Mouse (Mus musculus): Measurements from ENCODE around the gene Gtdc1. TPM values are rescaled to one million over a fixed set of nuclear protein-coding genes. Genes with fewer than 3 reads are reported as not detected.

The Gtdc1 gene
- polyA plus RNA-seq, 1 experiment = 15.5 TPM

DNA sequence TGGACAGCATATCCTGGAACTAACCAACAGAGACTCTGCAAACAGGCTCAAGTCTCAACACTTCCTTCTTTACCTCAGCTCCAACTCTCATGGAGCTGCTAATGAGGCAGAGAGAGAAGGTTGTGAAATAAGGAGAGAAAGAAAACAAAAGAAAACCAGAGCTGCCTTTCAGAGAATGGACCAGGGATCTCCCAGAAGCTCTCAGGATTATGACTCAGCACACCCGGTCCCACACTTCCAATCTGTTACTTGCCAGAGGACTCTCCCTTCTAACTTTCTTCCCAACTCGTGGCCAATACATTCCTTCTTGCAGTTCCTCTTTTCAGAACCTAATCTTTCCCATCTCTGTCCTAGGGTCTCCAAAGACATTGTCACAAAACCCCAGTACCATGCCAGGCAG lies 288.1 kb downstream of the Gtdc1 start:
- Histone ChIP-seq H3K36me3 (ENCODE audit: control insufficient read depth, insufficient read depth, low read length) (no peaks in the 10 kb centered on the region), H3K27me3 (ENCODE audit: control insufficient read depth, insufficient read depth, low read length) (no peaks in the 10 kb centered on the region), H3K4me1 (ENCODE audit: control insufficient read depth, insufficient read depth, low read length) (no peaks in the 10 kb centered on the region), H3K27ac (ENCODE audit: control insufficient read depth, insufficient read depth, low read depth, low read length) (no peak overlapping the region), H3K4me3 (ENCODE audit: control insufficient read depth, low read depth, low read length) (no peak overlapping the region)
- TF ChIP-seq POLR2A (IDR thresholded peaks at IDR 0.05; ENCODE audit: control insufficient read depth, low read depth, low read length) = no peak

DNA sequence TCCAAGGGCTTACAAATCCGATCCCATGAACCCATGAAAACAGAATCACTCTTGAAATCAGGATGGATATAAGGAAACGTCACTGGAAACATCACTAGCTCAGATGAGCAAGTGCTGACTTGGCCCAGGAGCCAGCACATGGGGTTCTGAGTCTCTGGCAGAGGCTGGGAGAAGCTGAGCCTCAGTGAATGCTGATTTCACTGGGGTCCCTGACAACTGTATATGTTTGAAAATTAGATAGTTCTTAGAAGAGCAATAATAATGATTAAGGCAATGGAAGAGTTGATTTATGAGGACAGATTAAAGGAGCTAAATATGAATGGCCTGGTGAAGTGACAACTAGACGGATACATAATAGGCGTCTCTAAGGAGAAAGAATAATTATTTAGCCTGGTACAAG lies 289.3 kb downstream of the Gtdc1 start:
- H3K36me3 ChIP-seq (ENCODE audit: control insufficient read depth, insufficient read depth, low read length) = no peaks in the 10 kb centered on the region

DNA sequence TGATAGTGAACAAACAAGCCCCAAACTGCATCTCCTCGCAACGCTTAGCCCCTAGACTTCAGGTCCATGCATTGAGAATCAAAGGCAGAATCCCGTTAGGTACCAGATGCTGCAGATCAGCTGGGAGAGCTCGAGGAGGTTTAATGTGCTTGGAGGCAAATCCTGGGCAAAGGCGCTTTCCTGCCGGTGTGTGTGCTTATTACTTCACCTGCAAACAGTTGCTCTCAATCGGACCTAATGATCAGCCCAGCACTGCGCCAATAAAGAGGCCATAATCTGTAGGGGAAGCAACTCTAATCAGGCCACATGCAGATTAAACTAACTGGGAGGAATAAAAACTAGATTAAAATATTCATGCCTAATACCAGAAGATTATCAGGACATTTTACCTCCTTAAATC lies 293.5 kb downstream of the Gtdc1 start:
- no peak for TF ChIP-seq CTCF (IDR thresholded peaks at IDR 0.05; ENCODE audit: control insufficient read depth, insufficient read depth, insufficient replicate concordance, low read depth, low read length)
- Histone ChIP-seq H3K4me3 (ENCODE audit: control insufficient read depth, low read depth, low read length) (no peak overlapping the region), H3K36me3 (ENCODE audit: control insufficient read depth, insufficient read depth, low read length) (no peaks in the 10 kb centered on the region), H3K4me1 (ENCODE audit: control insufficient read depth, insufficient read depth, low read length) (no peaks in the 10 kb centered on the region), H3K27me3 (ENCODE audit: control insufficient read depth, insufficient read depth, low read length) (no peaks in the 10 kb centered on the region), H3K27ac (ENCODE audit: control insufficient read depth, insufficient read depth, low read depth, low read length) (no peak overlapping the region)

More for the DNA sequence above, 289.3 kb downstream of the Gtdc1 start:
- no peak overlapping the region for H3K4me3 ChIP-seq (ENCODE audit: control insufficient read depth, low read depth, low read length)
- TF ChIP-seq POLR2A (IDR thresholded peaks at IDR 0.05; ENCODE audit: control insufficient read depth, low read depth, low read length) (no peak), CTCF (IDR thresholded peaks at IDR 0.05; ENCODE audit: control insufficient read depth, insufficient read depth, insufficient replicate concordance, low read depth, low read length) (no peak)
- no peaks in the 10 kb centered on the region for H3K27me3 ChIP-seq (ENCODE audit: control insufficient read depth, insufficient read depth, low read length)
- H3K27ac ChIP-seq (ENCODE audit: control insufficient read depth, insufficient read depth, low read depth, low read length) = no peak overlapping the region
- no peaks in the 10 kb centered on the region for H3K4me1 ChIP-seq (ENCODE audit: control insufficient read depth, insufficient read depth, low read length)

DNA sequence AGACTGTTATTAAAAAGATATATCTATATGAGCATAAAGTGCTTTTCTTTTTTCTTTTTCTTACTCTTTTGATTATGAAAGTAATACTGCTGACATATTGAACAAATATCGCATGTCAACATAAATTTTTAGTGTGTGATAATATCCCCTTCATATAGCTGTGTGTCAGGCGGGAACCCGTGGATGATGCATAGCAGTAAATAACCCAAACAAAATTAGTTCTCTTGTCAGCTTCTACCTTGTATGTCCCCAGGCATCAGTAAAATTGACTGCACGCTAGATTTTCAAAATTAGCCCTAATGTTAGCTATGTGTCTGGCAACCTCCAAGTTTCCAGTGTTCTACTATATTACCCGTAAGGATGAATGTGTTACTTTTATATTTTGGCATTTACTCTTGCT lies 294.4 kb downstream of the Gtdc1 start:
- no peaks in the 10 kb centered on the region for H3K4me1 ChIP-seq (ENCODE audit: control insufficient read depth, insufficient read depth, low read length)
- H3K27me3 ChIP-seq (ENCODE audit: control insufficient read depth, insufficient read depth, low read length) = no peaks in the 10 kb centered on the region
- H3K4me3 ChIP-seq (ENCODE audit: control insufficient read depth, low read depth, low read length) = no peak overlapping the region
- TF ChIP-seq CTCF (IDR thresholded peaks at IDR 0.05; ENCODE audit: control insufficient read depth, insufficient read depth, insufficient replicate concordance, low read depth, low read length) (no peak), POLR2A (IDR thresholded peaks at IDR 0.05; ENCODE audit: control insufficient read depth, low read depth, low read length) (no peak)
- no peak overlapping the region for H3K27ac ChIP-seq (ENCODE audit: control insufficient read depth, insufficient read depth, low read depth, low read length)
- no peaks in the 10 kb centered on the region for H3K36me3 ChIP-seq (ENCODE audit: control insufficient read depth, insufficient read depth, low read length)

DNA sequence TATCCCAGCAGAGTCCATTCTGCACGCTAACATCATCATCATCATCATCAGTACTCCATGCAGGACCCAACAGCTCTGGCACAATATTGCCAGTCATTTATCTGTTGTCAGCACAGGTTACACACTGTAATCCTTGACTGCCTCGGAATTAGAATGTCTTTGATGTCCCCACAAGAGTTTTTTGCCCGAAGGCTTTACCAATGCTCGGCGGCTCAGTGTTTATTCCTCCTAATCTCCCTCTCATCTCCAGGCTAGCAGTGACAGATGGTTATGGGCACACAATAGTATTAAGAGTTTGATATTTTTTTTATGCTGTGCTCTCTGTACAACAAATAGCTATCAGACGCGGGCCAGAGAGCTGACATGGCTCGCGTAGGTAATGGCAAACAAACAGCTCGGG lies 294.9 kb downstream of the Gtdc1 start:
- no peak overlapping the region for H3K27ac ChIP-seq (ENCODE audit: control insufficient read depth, insufficient read depth, low read depth, low read length)
- H3K27me3 ChIP-seq (ENCODE audit: control insufficient read depth, insufficient read depth, low read length) = no peaks in the 10 kb centered on the region
- no peak for TF ChIP-seq CTCF (IDR thresholded peaks at IDR 0.05; ENCODE audit: control insufficient read depth, insufficient read depth, insufficient replicate concordance, low read depth, low read length)
- H3K4me1 ChIP-seq (ENCODE audit: control insufficient read depth, insufficient read depth, low read length) = no peaks in the 10 kb centered on the region
- H3K36me3 ChIP-seq (ENCODE audit: control insufficient read depth, insufficient read depth, low read length) = no peaks in the 10 kb centered on the region
- no peak overlapping the region for H3K4me3 ChIP-seq (ENCODE audit: control insufficient read depth, low read depth, low read length)

DNA sequence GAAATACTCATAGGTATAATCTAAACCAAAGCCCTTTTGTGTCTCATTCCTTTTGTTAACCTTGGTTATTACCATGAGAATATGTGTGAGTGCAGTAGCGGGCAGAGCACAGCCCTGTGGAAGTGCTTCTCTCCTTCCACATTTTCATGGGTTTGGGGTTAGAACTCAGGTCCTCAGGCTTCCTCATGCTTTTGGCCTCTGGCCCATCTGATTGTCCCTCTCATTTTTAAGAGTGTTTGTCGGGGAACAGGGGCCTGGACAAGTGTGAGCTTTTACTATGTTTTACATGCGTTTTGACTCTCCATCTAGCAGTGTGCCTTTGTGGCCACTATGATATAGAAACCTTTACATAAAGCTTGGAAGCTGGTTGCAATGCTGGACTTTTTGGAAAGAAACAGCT lies 296.4 kb downstream of the Gtdc1 start:
- Histone ChIP-seq H3K4me3 (ENCODE audit: control insufficient read depth, low read depth, low read length) (no peak overlapping the region), H3K27me3 (ENCODE audit: control insufficient read depth, insufficient read depth, low read length) (no peaks in the 10 kb centered on the region), H3K27ac (ENCODE audit: control insufficient read depth, insufficient read depth, low read depth, low read length) (no peak overlapping the region), H3K4me1 (ENCODE audit: control insufficient read depth, insufficient read depth, low read length) (no peaks in the 10 kb centered on the region), H3K36me3 (ENCODE audit: control insufficient read depth, insufficient read depth, low read length) (no peaks in the 10 kb centered on the region)
- TF ChIP-seq CTCF (IDR thresholded peaks at IDR 0.05; ENCODE audit: control insufficient read depth, insufficient read depth, insufficient replicate concordance, low read depth, low read length) (no peak), POLR2A (IDR thresholded peaks at IDR 0.05; ENCODE audit: control insufficient read depth, low read depth, low read length) (no peak)

DNA sequence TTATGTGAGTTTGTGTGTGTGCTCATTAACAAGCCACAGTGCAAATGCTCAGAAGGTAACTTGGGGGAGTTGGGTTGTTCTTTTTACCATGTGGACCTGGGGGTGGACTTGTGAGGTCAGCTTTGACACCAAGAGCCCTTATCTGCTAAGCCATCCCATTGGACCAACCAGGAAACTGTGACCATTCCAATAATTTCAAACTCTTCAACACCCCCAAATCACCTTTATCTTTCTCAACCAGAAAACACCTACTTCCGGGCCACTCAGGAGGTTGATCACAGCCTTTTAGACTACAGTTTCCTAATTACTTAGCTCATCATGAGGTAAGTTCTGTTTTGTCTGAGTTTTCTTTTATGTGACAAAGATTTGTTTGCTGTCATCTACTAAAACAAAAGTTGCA lies 298.7 kb downstream of the Gtdc1 start:
- Histone ChIP-seq H3K27me3 (ENCODE audit: control insufficient read depth, insufficient read depth, low read length) (no peaks in the 10 kb centered on the region), H3K4me1 (ENCODE audit: control insufficient read depth, insufficient read depth, low read length) (no peaks in the 10 kb centered on the region), H3K4me3 (ENCODE audit: control insufficient read depth, low read depth, low read length) (no peak overlapping the region), H3K36me3 (ENCODE audit: control insufficient read depth, insufficient read depth, low read length) (no peaks in the 10 kb centered on the region), H3K27ac (ENCODE audit: control insufficient read depth, insufficient read depth, low read depth, low read length) (no peak overlapping the region)
- TF ChIP-seq CTCF (IDR thresholded peaks at IDR 0.05; ENCODE audit: control insufficient read depth, insufficient read depth, insufficient replicate concordance, low read depth, low read length) = no peak

DNA sequence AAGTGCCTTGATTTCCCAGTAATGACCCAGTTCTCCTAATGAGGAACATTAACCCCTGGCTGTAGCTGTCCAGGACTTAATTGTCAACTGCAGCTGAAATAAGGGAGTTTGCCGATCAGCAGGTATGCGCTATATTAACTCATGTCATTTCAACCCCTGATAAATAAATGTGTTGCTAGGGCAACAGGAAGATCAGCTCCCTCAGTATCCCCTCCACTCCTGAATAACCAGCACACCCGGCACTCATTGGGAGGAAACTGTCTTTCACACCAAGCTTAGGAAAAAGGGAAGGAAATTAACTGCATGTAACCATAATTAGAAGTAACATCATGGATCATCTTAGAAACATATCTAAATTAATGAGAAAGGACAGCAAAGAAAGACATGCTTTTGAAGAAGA lies 302.3 kb downstream of the Gtdc1 start:
- Histone ChIP-seq H3K4me3 (ENCODE audit: control insufficient read depth, low read depth, low read length) (no peak overlapping the region), H3K36me3 (ENCODE audit: control insufficient read depth, insufficient read depth, low read length) (no peaks in the 10 kb centered on the region), H3K27me3 (ENCODE audit: control insufficient read depth, insufficient read depth, low read length) (no peaks in the 10 kb centered on the region), H3K27ac (ENCODE audit: control insufficient read depth, insufficient read depth, low read depth, low read length) (no peak overlapping the region), H3K4me1 (ENCODE audit: control insufficient read depth, insufficient read depth, low read length) (no peaks in the 10 kb centered on the region)
- TF ChIP-seq CTCF (IDR thresholded peaks at IDR 0.05; ENCODE audit: control insufficient read depth, insufficient read depth, insufficient replicate concordance, low read depth, low read length) (no peak), POLR2A (IDR thresholded peaks at IDR 0.05; ENCODE audit: control insufficient read depth, low read depth, low read length) (no peak)

All from testis, adult 2 months (tissue).